Mouse (Mus musculus) megakaryocyte, embryonic 14.5 days (primary cell): Measurements from ENCODE around the gene Wnt2b. TPM values are rescaled to one million over a fixed set of nuclear protein-coding genes. Genes with fewer than 3 reads are reported as not detected.

Experiments
- H3K27me3 ChIP-seq: replicated peaks from 2 replicates; pipeline ENCODE3; 2012; ENCODE audit warnings: inconsistent platforms
- H3K36me3 ChIP-seq: replicated peaks from 2 replicates; pipeline ENCODE3; 2012; ENCODE audit warnings: low read length, inconsistent platforms, mixed read lengths
- H3K4me1 ChIP-seq: 2 replicates; pipeline ENCODE4 v1.6.1; 2012; ENCODE audit warnings: inconsistent platforms
- H3K4me3 ChIP-seq: replicated peaks from 2 replicates; pipeline ENCODE3; 2012; ENCODE audit warnings: moderate library complexity, mild to moderate bottlenecking, inconsistent platforms
- H3K9me3 ChIP-seq: 2 replicates; pipeline ENCODE4 v1.6.1; 2012; ENCODE audit warnings: inconsistent platforms
- FLI1 ChIP-seq: IDR thresholded peaks from 2 replicates; pipeline ENCODE4 v1.6.1; 2012; ENCODE audit warnings: low read length, inconsistent platforms, mixed read lengths
- GATA1 ChIP-seq: IDR thresholded peaks from 3 replicates; pipeline ENCODE4 v1.6.1; 2012; ENCODE audit warnings: mixed read lengths, low read length, inconsistent platforms, borderline replicate concordance
- polyA plus RNA-seq: library from polyadenylated mRNA; stranded (reverse); fragments of >175 nt; gene quantifications from 2 replicates; pipeline ENCODE4 v1.2.3, GENCODE M21; 2012; ENCODE audit warnings: low replicate concordance; ENCODE audit not compliant: insufficient read depth

The Wnt2b gene
- polyA plus RNA-seq, 1 experiment, result not detected

- TF ChIP-seq FLI1 (no peak), GATA1 (no peak)
- Histone ChIP-seq H3K4me1 (peaks cover 71% of the 10 kb centered on the region), H3K27me3 (peaks cover 74% of the 10 kb centered on the region), H3K36me3 (no peaks in the 10 kb centered on the region), H3K4me3 (no peak overlapping the region), H3K9me3 (peaks cover 2% of the 10 kb centered on the region; the same call in 1 of the 2 replicates)
These were observed 3.5 kb upstream of the Wnt2b start for GRCm38 (mm10) chr3:104965070-104965855.

DNA sequence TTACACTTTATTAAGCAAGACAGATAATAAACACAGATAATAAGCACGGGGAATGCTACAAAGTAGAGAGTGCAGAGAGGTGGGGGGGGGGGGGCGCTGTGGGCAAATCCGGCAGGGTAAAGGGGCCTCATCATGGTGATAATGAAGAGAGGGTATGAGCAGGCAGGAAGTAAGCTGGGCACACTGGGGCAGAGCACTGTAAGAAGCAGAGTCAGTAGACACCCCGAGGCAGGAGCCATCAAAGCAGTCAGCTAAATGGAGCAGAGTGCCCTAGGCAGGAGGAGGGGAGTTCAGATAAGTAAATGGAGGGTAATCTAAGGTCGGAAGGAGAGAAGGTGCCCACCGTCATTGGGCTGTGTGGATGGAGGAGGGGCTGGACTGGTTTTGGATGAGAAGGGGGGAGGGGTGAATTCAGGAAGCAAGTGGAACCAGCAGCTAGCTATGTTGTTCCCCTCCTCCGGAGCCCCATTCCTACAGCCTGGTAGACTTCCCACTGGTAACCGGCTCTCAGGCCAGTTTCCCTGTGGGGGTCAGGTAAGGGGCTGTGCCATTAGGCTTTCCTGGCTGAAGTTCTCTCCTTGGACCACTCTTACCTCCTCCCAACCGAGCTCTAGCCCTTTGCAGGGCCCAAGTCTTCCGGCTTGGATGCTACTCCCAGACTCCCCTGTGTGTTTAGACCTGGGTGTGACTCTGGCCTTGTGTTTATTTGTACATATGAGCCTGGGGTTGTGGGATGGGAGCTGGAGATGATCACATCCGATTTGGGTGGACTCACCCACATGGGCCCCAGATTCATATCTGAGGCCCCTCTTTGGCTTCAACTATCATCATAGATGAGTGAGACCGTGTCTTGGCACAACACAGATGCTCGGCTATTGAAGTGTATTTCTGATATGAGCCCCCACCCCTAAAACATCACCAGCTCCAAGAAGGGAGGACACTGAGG is 1.9 kb upstream of the Wnt2b start:
- Histone ChIP-seq H3K4me3 (peak overlapping the region; percentile 88), H3K27me3 (peaks cover 89% of the 10 kb centered on the region), H3K9me3 (no peaks in the 10 kb centered on the region), H3K4me1 (peaks cover 71% of the 10 kb centered on the region), H3K36me3 (no peaks in the 10 kb centered on the region)
- no peak for TF ChIP-seq GATA1
- no peak for TF ChIP-seq FLI1

DNA sequence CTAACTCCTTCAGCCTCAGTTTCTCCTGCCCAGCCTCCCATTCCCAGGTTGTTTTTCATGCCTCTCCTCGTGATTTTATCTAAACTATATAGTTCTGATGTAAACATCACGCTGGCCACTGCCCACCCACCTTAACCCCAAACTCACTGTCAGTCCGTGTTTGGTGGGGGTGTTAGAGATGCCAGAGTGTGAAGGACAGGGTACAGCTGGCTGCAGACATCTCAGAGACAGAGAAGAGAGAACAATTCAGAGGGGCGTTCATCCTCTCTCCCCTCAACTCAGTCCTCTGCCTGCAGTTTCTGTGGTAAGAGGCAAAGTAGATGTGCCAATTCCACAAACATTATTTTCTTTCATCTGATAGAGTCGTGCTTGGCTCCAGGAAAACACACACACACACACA is 1.1 kb upstream of the Wnt2b start:
- TF ChIP-seq GATA1, result no peak
- no peak for TF ChIP-seq FLI1
- no peaks in the 10 kb centered on the region for H3K36me3 ChIP-seq
- H3K4me1 ChIP-seq, result peaks cover 64% of the 10 kb centered on the region
- peaks cover 93% of the 10 kb centered on the region for H3K27me3 ChIP-seq
- H3K4me3 ChIP-seq, result peak overlapping the region; percentile 72
- no peaks in the 10 kb centered on the region for H3K9me3 ChIP-seq

DNA sequence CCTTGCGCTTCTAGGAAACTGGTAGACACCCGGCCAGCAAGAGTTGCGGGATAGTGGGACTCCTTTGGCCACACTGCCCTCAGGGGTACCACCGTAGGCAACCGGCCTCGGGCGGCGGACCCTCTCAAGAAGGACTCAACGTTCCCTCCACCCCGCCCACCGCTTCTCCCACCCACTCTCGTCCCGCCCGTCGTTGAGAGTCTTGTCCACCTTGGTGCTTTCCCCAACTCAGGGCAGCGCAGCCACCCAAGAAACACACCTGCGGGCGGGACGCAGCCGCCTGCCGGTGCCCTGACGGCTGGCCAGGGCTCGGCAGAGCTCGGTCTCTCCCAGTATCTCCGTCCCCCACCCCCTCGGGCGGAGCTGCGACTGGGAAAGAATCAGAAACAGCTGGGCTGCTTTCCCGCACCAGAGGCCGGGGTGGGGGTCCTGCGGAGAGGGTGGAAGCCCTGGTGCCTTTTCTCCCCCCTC is 455 bp upstream of the Wnt2b start:
- no peaks in the 10 kb centered on the region for H3K9me3 ChIP-seq
- TF ChIP-seq GATA1 (no peak), FLI1 (no peak)
- H3K27me3 ChIP-seq, result peaks cover 87% of the 10 kb centered on the region
- H3K4me1 ChIP-seq, result peaks cover 57% of the 10 kb centered on the region
- no peaks in the 10 kb centered on the region for H3K36me3 ChIP-seq
- peak overlapping the region; percentile 92 for H3K4me3 ChIP-seq

DNA sequence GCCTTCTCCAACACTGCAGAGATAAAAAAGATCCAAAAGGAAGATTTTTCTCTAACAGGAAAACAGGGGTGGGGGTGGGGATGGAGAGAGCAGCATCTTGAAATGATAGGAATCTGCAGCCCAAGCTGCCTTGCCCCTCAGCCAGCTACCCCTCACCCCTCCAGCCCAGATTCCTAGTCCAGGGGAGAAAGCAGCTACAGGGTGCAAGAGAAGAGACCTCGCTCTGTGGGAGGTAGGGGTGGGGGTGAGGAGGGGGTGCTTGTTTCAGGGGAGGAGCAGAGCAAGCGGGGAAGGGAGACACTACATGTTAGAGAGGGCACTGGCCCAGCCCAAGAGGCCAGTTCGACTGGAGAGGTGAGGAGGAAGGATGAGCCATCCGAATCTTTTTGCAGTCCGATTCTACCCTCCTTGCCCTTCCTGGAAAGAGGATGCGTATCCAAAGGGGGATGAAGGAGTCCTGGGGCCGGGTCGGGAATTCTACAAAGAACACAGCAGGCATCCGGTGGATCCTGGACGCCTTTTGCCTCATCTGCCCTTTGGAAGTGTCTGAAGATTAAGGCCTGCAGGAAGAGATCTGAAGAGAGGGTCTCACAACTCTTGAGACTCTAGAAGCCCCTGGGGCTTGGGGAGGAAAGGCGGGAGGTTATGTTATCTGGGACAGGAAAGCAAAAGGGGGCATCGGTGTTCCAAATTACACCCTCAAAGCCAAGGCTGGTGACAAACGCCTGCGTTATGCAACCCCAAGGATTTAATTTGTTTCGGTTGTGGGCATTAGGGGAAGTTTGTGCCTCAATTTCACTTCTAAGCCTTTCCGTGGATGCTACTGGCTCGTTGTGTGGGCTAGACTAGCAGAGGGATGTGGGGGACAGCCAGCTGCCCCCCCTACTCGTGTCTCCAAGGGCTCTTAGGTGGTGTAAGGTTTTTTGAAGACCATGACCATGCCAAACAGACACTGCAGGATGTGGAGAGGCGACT is 1.4 kb downstream of the Wnt2b start:
- Histone ChIP-seq H3K4me3 (no peak overlapping the region), H3K27me3 (peaks cover 72% of the 10 kb centered on the region), H3K4me1 (peaks cover 44% of the 10 kb centered on the region), H3K9me3 (no peaks in the 10 kb centered on the region), H3K36me3 (peaks cover 8% of the 10 kb centered on the region)
- TF ChIP-seq GATA1 (no peak), FLI1 (no peak)

- no peaks in the 10 kb centered on the region for H3K9me3 ChIP-seq
- TF ChIP-seq GATA1, result no peak
- no peak for TF ChIP-seq FLI1
These were observed 5.6 kb downstream of the Wnt2b start for GRCm38 (mm10) chr3:104956131-104956581.

DNA sequence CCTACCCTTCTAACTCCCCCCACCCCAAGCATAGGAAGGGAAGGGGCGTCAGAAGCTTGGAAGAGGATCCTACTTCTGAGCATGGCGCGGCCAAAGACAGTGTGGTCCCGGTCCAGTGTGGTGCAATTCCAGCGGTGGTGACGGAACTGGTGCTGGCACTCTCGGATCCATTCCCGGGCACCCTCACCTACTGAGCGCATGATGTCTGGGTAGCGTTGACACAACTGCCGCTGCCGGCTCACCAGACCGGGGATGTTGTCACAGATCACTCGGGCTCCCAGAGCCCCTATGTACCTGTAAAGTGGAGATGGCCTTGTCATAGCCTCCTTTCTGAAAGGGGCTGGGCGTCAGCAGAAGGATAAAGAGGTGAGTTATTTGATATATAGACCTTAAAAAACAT is 7.2 kb downstream of the Wnt2b start:
- Histone ChIP-seq H3K4me1 (no peaks in the 10 kb centered on the region), H3K36me3 (peaks cover 56% of the 10 kb centered on the region), H3K4me3 (no peak overlapping the region), H3K27me3 (peaks cover 15% of the 10 kb centered on the region), H3K9me3 (no peaks in the 10 kb centered on the region)
- TF ChIP-seq GATA1 (no peak), FLI1 (no peak)

More at GRCm38 (mm10) chr3:104956131-104956581, 5.6 kb downstream of the Wnt2b start:
- Histone ChIP-seq H3K27me3 (peaks cover 31% of the 10 kb centered on the region), H3K4me1 (peaks cover 13% of the 10 kb centered on the region), H3K36me3 (peaks cover 42% of the 10 kb centered on the region), H3K4me3 (no peak overlapping the region)

- no peak for TF ChIP-seq GATA1
- TF ChIP-seq FLI1, result no peak
- Histone ChIP-seq H3K4me1 (no peaks in the 10 kb centered on the region), H3K36me3 (peaks cover 57% of the 10 kb centered on the region), H3K4me3 (no peak overlapping the region), H3K27me3 (peaks cover 13% of the 10 kb centered on the region), H3K9me3 (no peaks in the 10 kb centered on the region)
These were observed 7.6 kb downstream of the Wnt2b start for GRCm38 (mm10) chr3:104954137-104954536.
